ENCODE assay signal across 9 mouse cellular contexts in genomic region chr8:70857516-70857915, GRCm38 (mm10). TPM values are rescaled to one million over a fixed set of nuclear protein-coding genes. Genes with fewer than 3 reads are reported as not detected.
DNase-seq lines count a peak whose midpoint lies in the region; ATAC-seq and TF ChIP-seq lines count a peak whose summit lies in the region.
"Had no signal": no experiment of that assay in that cellular context is flagged by ENCODE, and none has a peak within 500 bp of the region (broad histone marks: within the 10 kb centered on the region; RNA-seq: fewer than 3 reads in every experiment).

No protein-coding gene starts in this region.

- no peak for TF ChIP-seq POLR2A in limb, embryonic 14.5 days (IDR thresholded peaks at IDR 0.05; ENCODE audit: borderline replicate concordance, extremely low read depth, insufficient read depth, insufficient read length)

- H3K27ac ChIP-seq in forebrain, embryonic 13.5 days: no peak overlapping the region; the same call in 1 of the 2 replicates
- no peak overlapping the region for H3K27ac ChIP-seq in limb, embryonic 14.5 days (replicated peaks; ENCODE audit: low read depth, low read length)

- peak; percentile 52 for DNase-seq in thymus, postnatal 0 days (ENCODE audit: low spot score)
- no peak for DNase-seq in thymus, postnatal 25 days
- DNase-seq in limb, embryonic 14.5 days (ENCODE audit: low spot score): no peak
- peak; percentile 68 for DNase-seq in thymus, postnatal 4 days
- no peak for DNase-seq in layer of hippocampus, adult 8-10 months (ENCODE audit: low spot score in 2 of 2)
- DNase-seq in layer of hippocampus, adult 11-12 months (ENCODE audit: low spot score): no peak
- DNase-seq in gastrocnemius, postnatal 10 days: no peak

- H3K4me1 ChIP-seq in forebrain, embryonic 13.5 days: peaks cover 38% of the 10 kb centered on the region
- peaks cover 14% of the 10 kb centered on the region; the same call in 1 of the 2 replicates for H3K4me1 ChIP-seq in limb, embryonic 14.5 days (ENCODE audit: control insufficient read depth, insufficient read depth, low read length)

- H3K4me2 ChIP-seq in forebrain, embryonic 13.5 days: peak overlapping the region; percentile 85; the same call in 1 of the 2 replicates
- H3K4me2 ChIP-seq in limb, embryonic 14.5 days (replicated peaks; ENCODE audit: low read depth, low read length, severe bottlenecking): peak overlapping the region; percentile 83

- peak overlapping the region; percentile 8; the same call in 1 of the 2 replicates for H3K9ac ChIP-seq in forebrain, embryonic 13.5 days
- no peak overlapping the region for H3K9ac ChIP-seq in limb, embryonic 14.5 days (ENCODE audit: low read depth, low read length, severe bottlenecking)

- H3K9me3 ChIP-seq in forebrain, embryonic 13.5 days (replicated peaks): no peaks in the 10 kb centered on the region
- H3K9me3 ChIP-seq in limb, embryonic 14.5 days (ENCODE audit: control insufficient read depth, low read length): no peaks in the 10 kb centered on the region

- 11% methylated on average over 4 of the region's 4 CpGs for WGBS in forebrain, embryonic 13.5 days
- 9% methylated on average over 4 of the region's 4 CpGs for WGBS in limb, embryonic 14.5 days

- 0 out of 2 replicates have a peak, but pooled peaks cover 2% of the 10 kb centered on the region for H3K36me3 ChIP-seq in forebrain, embryonic 13.5 days (ENCODE audit: poor library complexity, severe bottlenecking)
- H3K36me3 ChIP-seq in limb, embryonic 14.5 days (ENCODE audit: control insufficient read depth, insufficient read depth, low read length): no peaks in the 10 kb centered on the region

- ATAC-seq in forebrain, embryonic 13.5 days: no peak
- 0 out of 2 replicates have a peak, but pooled peaks have one; percentile 21 for ATAC-seq in limb, embryonic 14.5 days (ENCODE audit: low FRiP score, low read depth)
- ATAC-seq: activated CD4-positive, CD25-positive, alpha-beta regulatory T cell, adult 4 months had no signal

- H3K4me3 ChIP-seq in forebrain, embryonic 13.5 days: 0 out of 2 replicates have a peak overlapping the region, but pooled peaks have one; percentile 46
- H3K4me3 ChIP-seq in limb, embryonic 14.5 days (replicated peaks; ENCODE audit: low read length): 0 out of 2 replicates have a peak overlapping the region, but pooled peaks have one; percentile 48

- peaks cover 6% of the 10 kb centered on the region for H3K27me3 ChIP-seq in forebrain, embryonic 13.5 days
- H3K27me3 ChIP-seq in limb, embryonic 14.5 days (ENCODE audit: control insufficient read depth, insufficient read depth, low read length): peaks cover 13% of the 10 kb centered on the region

RNA-seq across cellular contexts. Expression of gene Kcnn1, which starts 5.5 kb away (rescaled TPM):
- 0.36 and 0.85 TPM in 2 replicates for polyA plus RNA-seq in thymus, postnatal 0 days (2015; fragmentation: Nextera tagmentation; extraction: Ambion mirVana)
- 11.2 and 13.5 TPM in 2 replicates for polyA plus RNA-seq in forebrain, embryonic 13.5 days (2015; fragmentation: Nextera tagmentation; extraction: Ambion mirVana)
- 9.1 and 11.2 TPM in 2 replicates for polyA plus RNA-seq in limb, embryonic 14.5 days (2012; rRNA removed)
- 2.5 and 3.0 TPM in 2 replicates for polyA plus RNA-seq in limb, embryonic 14.5 days (2014; fragmentation: Nextera tagmentation; extraction: Ambion mirVana)
- total RNA-seq in layer of hippocampus, adult 8-10 months (2022): 10 to 100 TPM; 16.5 to 20.0 (median 16.6) TPM
- total RNA-seq in gastrocnemius, postnatal 10 days (2021): 1 to 10 TPM; 3.7 to 3.8 TPM
- polyA plus RNA-seq: activated CD4-positive, CD25-positive, alpha-beta regulatory T cell, adult 4 months had no signal

RNA-seq across cellular contexts. Expression of gene Ccdc124, which starts 16.2 kb away (rescaled TPM):
- 93.8 and 98.6 TPM in 2 replicates for polyA plus RNA-seq in thymus, postnatal 0 days (2015; fragmentation: Nextera tagmentation; extraction: Ambion mirVana)
- polyA plus RNA-seq in forebrain, embryonic 13.5 days (2015; fragmentation: Nextera tagmentation; extraction: Ambion mirVana): 169 and 179 TPM in 2 replicates
- 49.2 and 58.9 TPM in 2 replicates for polyA plus RNA-seq in limb, embryonic 14.5 days (2012; rRNA removed)
- 96.2 and 97.2 TPM in 2 replicates for polyA plus RNA-seq in limb, embryonic 14.5 days (2014; fragmentation: Nextera tagmentation; extraction: Ambion mirVana)
- total RNA-seq in layer of hippocampus, adult 8-10 months (2022): 10 to 100 TPM; 69.8 to 87.9 (median 78.7) TPM
- 10 to 100 TPM; 42.8 to 45.0 TPM for total RNA-seq in gastrocnemius, postnatal 10 days (2021)

RNA-seq across cellular contexts. Expression of gene Arrdc2, which starts 18.0 kb away (rescaled TPM):
- 11.0 and 11.4 TPM in 2 replicates for polyA plus RNA-seq in thymus, postnatal 0 days (2015; fragmentation: Nextera tagmentation; extraction: Ambion mirVana)
- polyA plus RNA-seq in forebrain, embryonic 13.5 days (2015; fragmentation: Nextera tagmentation; extraction: Ambion mirVana): 5.6 and 5.7 TPM in 2 replicates
- polyA plus RNA-seq in limb, embryonic 14.5 days (2012; rRNA removed): 21.5 and 36.9 TPM in 2 replicates
- 6.1 and 8.6 TPM in 2 replicates for polyA plus RNA-seq in limb, embryonic 14.5 days (2014; fragmentation: Nextera tagmentation; extraction: Ambion mirVana)
- 10 to 100 TPM; 14.8 to 25.8 (median 21.3) TPM for total RNA-seq in layer of hippocampus, adult 8-10 months (2022)
- total RNA-seq in gastrocnemius, postnatal 10 days (2021): 10 to 100 TPM in 1 of 2 experiments, 1 to 10 TPM in 1; 4.3 to 27.1 TPM

RNA-seq across cellular contexts. Expression of gene Slc5a5, which starts 35.0 kb away (rescaled TPM):
- 0.49 and 1.6 TPM in 2 replicates for polyA plus RNA-seq in thymus, postnatal 0 days (2015; fragmentation: Nextera tagmentation; extraction: Ambion mirVana)
- polyA plus RNA-seq in forebrain, embryonic 13.5 days (2015; fragmentation: Nextera tagmentation; extraction: Ambion mirVana): 0.50 and 0.67 TPM in 2 replicates
- polyA plus RNA-seq in limb, embryonic 14.5 days (2012; rRNA removed): 1.4 and 1.9 TPM in 2 replicates
- polyA plus RNA-seq in limb, embryonic 14.5 days (2014; fragmentation: Nextera tagmentation; extraction: Ambion mirVana): 0.19 and 0.83 TPM in 2 replicates
- total RNA-seq in layer of hippocampus, adult 8-10 months (2022): 10 to 100 TPM; 10.5 to 12.3 (median 11.0) TPM
- total RNA-seq in gastrocnemius, postnatal 10 days (2021): under 1 TPM in 1 of 2 experiments, not detected in 1; 0.09 TPM
- polyA plus RNA-seq: activated CD4-positive, CD25-positive, alpha-beta regulatory T cell, adult 4 months had no signal

RNA-seq across cellular contexts. Expression of gene Rpl18a, which starts 39.7 kb away (rescaled TPM):
- polyA plus RNA-seq in thymus, postnatal 0 days (2015; fragmentation: Nextera tagmentation; extraction: Ambion mirVana): 6,882 and 7,160 TPM in 2 replicates
- 3,255 and 3,517 TPM in 2 replicates for polyA plus RNA-seq in forebrain, embryonic 13.5 days (2015; fragmentation: Nextera tagmentation; extraction: Ambion mirVana)
- polyA plus RNA-seq in limb, embryonic 14.5 days (2012; rRNA removed): 5,343 and 6,042 TPM in 2 replicates
- 5,732 and 5,809 TPM in 2 replicates for polyA plus RNA-seq in limb, embryonic 14.5 days (2014; fragmentation: Nextera tagmentation; extraction: Ambion mirVana)
- total RNA-seq in layer of hippocampus, adult 8-10 months (2022): 100 to 1,000 TPM; 619 to 893 (median 714) TPM
- total RNA-seq in gastrocnemius, postnatal 10 days (2021): 1,000 to 10,000 TPM; 1,533 to 1,604 TPM

Comparison
In these comparisons a context has a peak if more than half of its experiments do, and no peak if none do; other contexts are left out.
1. DNase-seq: peak in thymus, postnatal 0 days (single experiment) and thymus, postnatal 4 days (single experiment); none in thymus, postnatal 25 days (single experiment), limb, embryonic 14.5 days (single experiment), layer of hippocampus, adult 8-10 months (0 of 2), layer of hippocampus, adult 11-12 months (single experiment) and gastrocnemius, postnatal 10 days (single experiment).